Mouse (Mus musculus): ENCODE results near the gene Dut. TPM values are rescaled to one million over a fixed set of nuclear protein-coding genes. Genes with fewer than 3 reads are reported as not detected.

Gene Dut
- polyA plus RNA-seq, 1 experiment from 2014 or later = 97.6 TPM

DNA sequence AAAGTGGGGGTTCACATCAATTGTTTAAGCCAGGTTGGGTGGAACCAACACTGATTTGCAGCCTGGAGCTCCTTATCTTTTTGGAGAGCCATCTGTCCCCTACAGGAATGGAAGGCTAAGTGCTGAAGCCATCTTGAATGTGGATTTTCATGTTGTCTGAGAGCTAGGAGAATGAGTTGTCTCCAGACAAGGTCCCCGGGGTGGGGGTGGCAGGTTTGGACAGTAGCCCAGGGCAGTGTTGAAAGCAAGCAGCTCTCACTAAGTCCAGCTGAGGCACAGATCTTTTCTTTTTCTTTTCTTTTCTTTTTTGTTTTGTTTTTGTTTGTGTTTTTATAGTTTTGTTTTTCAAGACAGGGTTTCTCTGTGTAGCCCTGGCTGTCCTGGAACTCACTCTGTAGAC is 44.1 kb downstream of the Dut start:
- no peak for ATAC-seq (ENCODE audit: insufficient read depth, low FRiP score)
- H3K9ac ChIP-seq (ENCODE audit: low read length) = no peak overlapping the region
- H3K4me2 ChIP-seq (ENCODE audit: low read depth, low read length) = no peak overlapping the region
- no peaks in the 10 kb centered on the region for H3K4me1 ChIP-seq (ENCODE audit: control insufficient read depth, insufficient read depth, low read length)
- H3K9me3 ChIP-seq (replicated peaks; ENCODE audit: control insufficient read depth, low read length) = no peaks in the 10 kb centered on the region
- no peak overlapping the region for H3K27ac ChIP-seq (ENCODE audit: low read length)
- no peaks in the 10 kb centered on the region for H3K27me3 ChIP-seq (ENCODE audit: control insufficient read depth, insufficient read depth, low read length)
- 74% methylated on average over 1 of the region's 1 CpGs for WGBS
- H3K36me3 ChIP-seq (ENCODE audit: control insufficient read depth, insufficient read depth, low read length) = no peaks in the 10 kb centered on the region
- no peak overlapping the region for H3K4me3 ChIP-seq (replicated peaks; ENCODE audit: low read length)

DNA sequence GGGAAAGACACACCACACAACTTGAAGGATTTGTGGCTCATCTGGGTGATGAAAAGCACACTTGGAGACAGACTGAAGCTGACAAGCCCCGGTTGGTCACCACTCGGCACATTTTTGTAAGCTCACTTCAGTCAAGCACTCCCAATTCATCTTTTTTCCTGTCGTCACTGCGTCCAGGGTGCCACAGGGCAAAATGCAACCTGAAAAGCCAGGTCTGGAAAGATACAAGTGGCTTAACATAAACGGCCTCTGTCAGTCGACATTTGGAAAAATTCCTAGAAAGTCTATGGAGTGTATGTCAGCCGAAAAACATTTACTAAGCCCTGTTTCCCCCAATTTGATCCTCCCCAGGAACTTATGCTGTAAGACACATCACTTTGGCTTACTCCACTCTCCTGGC is 45.6 kb downstream of the Dut start:
- ATAC-seq (ENCODE audit: insufficient read depth, low FRiP score) = no peak
- H3K27ac ChIP-seq (ENCODE audit: low read length) = no peak overlapping the region
- no peak overlapping the region for H3K9ac ChIP-seq (ENCODE audit: low read length)
- no peak overlapping the region for H3K4me2 ChIP-seq (ENCODE audit: low read depth, low read length)
- no peaks in the 10 kb centered on the region for H3K36me3 ChIP-seq (ENCODE audit: control insufficient read depth, insufficient read depth, low read length)
- no peaks in the 10 kb centered on the region for H3K4me1 ChIP-seq (ENCODE audit: control insufficient read depth, insufficient read depth, low read length)
- H3K27me3 ChIP-seq (ENCODE audit: control insufficient read depth, insufficient read depth, low read length) = no peaks in the 10 kb centered on the region
- H3K9me3 ChIP-seq (replicated peaks; ENCODE audit: control insufficient read depth, low read length) = no peaks in the 10 kb centered on the region
- no peak overlapping the region for H3K4me3 ChIP-seq (replicated peaks; ENCODE audit: low read length)
- WGBS = 55% methylated on average over 7 of the region's 7 CpGs

DNA sequence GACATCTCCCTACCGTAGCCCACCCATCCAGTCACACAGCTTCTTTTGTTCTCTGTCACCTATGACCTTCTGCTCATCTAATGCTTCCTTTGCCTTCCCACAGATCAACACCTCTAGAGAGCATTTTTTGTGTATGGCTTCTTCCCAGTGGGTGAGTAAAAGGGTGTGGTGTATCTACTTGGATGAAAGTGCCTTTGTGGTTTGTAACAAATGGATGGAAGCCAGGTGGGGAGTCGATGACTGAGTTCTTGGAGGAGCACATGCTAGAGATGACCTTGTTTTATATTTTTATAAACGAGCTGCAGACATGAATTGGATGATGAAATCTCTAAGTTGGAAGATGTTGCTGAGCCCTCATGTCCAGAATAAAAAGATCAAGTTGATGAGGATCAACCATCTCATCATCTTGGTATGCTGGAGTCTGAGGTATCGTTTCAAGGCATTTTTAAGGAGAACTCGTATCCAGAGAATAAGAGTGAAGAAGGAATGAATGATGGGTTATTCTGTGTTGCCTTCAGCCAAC is 47.0 kb downstream of the Dut start:
- no peak for ATAC-seq (ENCODE audit: insufficient read depth, low FRiP score)
- H3K36me3 ChIP-seq (ENCODE audit: control insufficient read depth, insufficient read depth, low read length) = no peaks in the 10 kb centered on the region
- H3K4me2 ChIP-seq (ENCODE audit: low read depth, low read length) = no peak overlapping the region
- WGBS = 76% methylated on average over 5 of the region's 5 CpGs
- no peaks in the 10 kb centered on the region for H3K27me3 ChIP-seq (ENCODE audit: control insufficient read depth, insufficient read depth, low read length)
- no peaks in the 10 kb centered on the region for H3K9me3 ChIP-seq (replicated peaks; ENCODE audit: control insufficient read depth, low read length)
- H3K9ac ChIP-seq (ENCODE audit: low read length) = no peak overlapping the region
- no peak overlapping the region for H3K27ac ChIP-seq (ENCODE audit: low read length)
- H3K4me3 ChIP-seq (replicated peaks; ENCODE audit: low read length) = no peak overlapping the region
- H3K4me1 ChIP-seq (ENCODE audit: control insufficient read depth, insufficient read depth, low read length) = no peaks in the 10 kb centered on the region

DNA sequence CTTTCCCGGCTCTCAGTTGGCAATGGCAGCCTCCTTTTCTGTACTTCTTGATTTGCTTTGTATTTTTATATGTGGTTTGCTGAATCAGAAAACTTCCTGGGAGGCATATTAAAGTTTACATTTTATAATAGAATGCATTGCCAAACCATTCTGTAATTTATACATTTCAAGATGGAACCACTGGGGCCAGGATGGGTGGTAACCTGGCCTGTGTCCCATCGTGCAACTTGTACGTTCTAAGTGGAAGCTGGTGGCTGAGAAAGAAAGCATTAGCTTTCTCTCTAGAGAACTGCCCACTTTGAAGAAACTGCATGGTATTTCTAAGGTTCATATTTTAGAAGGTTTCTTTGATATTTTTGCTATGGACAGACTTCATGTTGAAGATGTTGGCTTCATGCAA is 48.5 kb downstream of the Dut start:
- WGBS = 68% methylated on average over 3 of the region's 3 CpGs
- ATAC-seq (ENCODE audit: insufficient read depth, low FRiP score) = no peak
- no peaks in the 10 kb centered on the region for H3K36me3 ChIP-seq (ENCODE audit: control insufficient read depth, insufficient read depth, low read length)
- H3K27ac ChIP-seq (ENCODE audit: low read length) = no peak overlapping the region
- no peaks in the 10 kb centered on the region for H3K27me3 ChIP-seq (ENCODE audit: control insufficient read depth, insufficient read depth, low read length)
- no peak overlapping the region for H3K9ac ChIP-seq (ENCODE audit: low read length)
- H3K9me3 ChIP-seq (replicated peaks; ENCODE audit: control insufficient read depth, low read length) = no peaks in the 10 kb centered on the region
- no peak overlapping the region for H3K4me2 ChIP-seq (ENCODE audit: low read depth, low read length)
- H3K4me3 ChIP-seq (replicated peaks; ENCODE audit: low read length) = no peak overlapping the region
- no peaks in the 10 kb centered on the region for H3K4me1 ChIP-seq (ENCODE audit: control insufficient read depth, insufficient read depth, low read length)

DNA sequence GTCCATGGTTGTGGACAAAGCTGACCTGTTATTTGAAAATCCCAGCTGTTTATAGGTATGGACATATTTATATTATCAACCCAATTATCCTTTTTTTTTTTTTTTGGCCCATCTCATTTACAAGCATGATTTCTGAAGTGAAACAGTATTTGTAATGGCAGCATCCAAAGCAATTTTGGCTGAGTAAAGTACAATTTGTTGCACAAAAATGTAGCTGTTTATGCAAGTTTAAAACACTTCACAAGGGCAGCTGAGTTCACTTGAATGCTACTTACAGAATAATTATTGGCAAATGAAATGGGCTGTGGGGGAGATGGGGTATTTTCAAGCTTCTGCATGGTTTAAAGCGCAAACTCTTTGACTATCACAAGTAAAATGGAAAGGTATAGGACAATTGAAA is 51.9 kb downstream of the Dut start:
- 94% methylated on average over 1 of the region's 1 CpGs for WGBS
- Histone ChIP-seq H3K9ac (ENCODE audit: low read length) (no peak overlapping the region), H3K4me1 (ENCODE audit: control insufficient read depth, insufficient read depth, low read length) (no peaks in the 10 kb centered on the region), H3K36me3 (ENCODE audit: control insufficient read depth, insufficient read depth, low read length) (no peaks in the 10 kb centered on the region; the same call in 1 of the 2 replicates), H3K4me3 (replicated peaks; ENCODE audit: low read length) (no peak overlapping the region), H3K27me3 (ENCODE audit: control insufficient read depth, insufficient read depth, low read length) (no peaks in the 10 kb centered on the region), H3K9me3 (replicated peaks; ENCODE audit: control insufficient read depth, low read length) (no peaks in the 10 kb centered on the region), H3K27ac (ENCODE audit: low read length) (no peak overlapping the region), H3K4me2 (ENCODE audit: low read depth, low read length) (no peak overlapping the region)
- ATAC-seq (ENCODE audit: insufficient read depth, low FRiP score) = no peak

DNA sequence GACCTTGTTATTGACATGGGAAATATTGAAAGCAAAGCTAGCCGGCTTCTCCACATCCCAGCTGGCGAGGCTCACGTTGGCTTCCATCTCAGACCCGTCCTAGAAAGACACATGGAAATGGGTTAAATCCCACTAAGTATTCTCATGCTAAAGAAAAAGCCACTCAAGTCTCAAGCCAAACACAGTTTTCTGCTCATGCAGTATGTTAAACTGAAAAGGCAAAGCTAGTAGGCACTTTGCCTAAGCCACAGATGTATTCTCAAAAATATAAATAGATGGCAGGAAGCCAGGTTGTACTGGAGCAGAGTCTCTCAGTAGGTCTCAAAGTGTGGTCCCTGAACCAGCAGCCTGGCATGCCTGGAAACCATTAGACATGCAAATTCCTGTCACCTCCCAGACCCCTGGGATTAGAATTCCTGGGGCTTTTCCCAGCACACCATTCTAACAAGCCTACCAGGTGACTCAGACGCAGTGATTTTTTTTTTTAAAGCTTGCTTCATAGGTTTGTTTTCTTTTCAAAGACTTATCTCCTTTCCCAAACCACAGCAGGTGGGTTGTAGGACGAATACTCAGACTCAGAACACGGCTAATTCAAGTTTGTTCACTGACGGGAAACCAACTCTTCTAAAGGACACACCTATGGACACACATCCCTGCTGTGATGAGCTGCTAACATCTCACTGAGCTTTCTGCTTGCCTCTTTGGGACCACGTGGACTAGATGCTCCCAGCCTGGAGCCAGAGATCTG is 55.1 kb downstream of the Dut start:
- Histone ChIP-seq H3K9ac (ENCODE audit: low read length) (no peak overlapping the region), H3K27me3 (ENCODE audit: control insufficient read depth, insufficient read depth, low read length) (no peaks in the 10 kb centered on the region), H3K9me3 (replicated peaks; ENCODE audit: control insufficient read depth, low read length) (no peaks in the 10 kb centered on the region), H3K36me3 (ENCODE audit: control insufficient read depth, insufficient read depth, low read length) (peaks cover 3% of the 10 kb centered on the region), H3K4me2 (ENCODE audit: low read depth, low read length) (no peak overlapping the region), H3K4me3 (replicated peaks; ENCODE audit: low read length) (no peak overlapping the region), H3K4me1 (ENCODE audit: control insufficient read depth, insufficient read depth, low read length) (no peaks in the 10 kb centered on the region), H3K27ac (ENCODE audit: low read length) (no peak overlapping the region)
- no peak for ATAC-seq (ENCODE audit: insufficient read depth, low FRiP score)
- 61% methylated on average over 9 of the region's 9 CpGs for WGBS

DNA sequence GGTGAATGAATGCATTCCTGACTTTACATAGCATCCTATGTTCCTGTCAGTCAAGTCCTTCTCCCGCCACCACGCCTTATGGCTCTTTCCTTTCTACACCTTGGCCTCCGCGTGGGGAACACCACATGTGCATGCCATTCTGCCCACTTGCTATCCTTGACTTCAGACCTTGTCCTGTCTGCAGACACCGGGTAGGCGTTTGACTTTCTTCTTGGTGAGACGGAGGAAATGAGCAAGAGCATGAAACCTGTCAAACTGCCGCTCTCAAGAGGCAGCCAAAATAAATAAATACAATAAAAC is 55.6 kb downstream of the Dut start:
- Histone ChIP-seq H3K36me3 (ENCODE audit: control insufficient read depth, insufficient read depth, low read length) (peaks cover 3% of the 10 kb centered on the region), H3K4me3 (replicated peaks; ENCODE audit: low read length) (no peak overlapping the region), H3K4me1 (ENCODE audit: control insufficient read depth, insufficient read depth, low read length) (no peaks in the 10 kb centered on the region), H3K27me3 (ENCODE audit: control insufficient read depth, insufficient read depth, low read length) (no peaks in the 10 kb centered on the region), H3K9ac (ENCODE audit: low read length) (no peak overlapping the region), H3K9me3 (replicated peaks; ENCODE audit: control insufficient read depth, low read length) (no peaks in the 10 kb centered on the region), H3K4me2 (ENCODE audit: low read depth, low read length) (no peak overlapping the region), H3K27ac (ENCODE audit: low read length) (no peak overlapping the region)
- ATAC-seq (ENCODE audit: insufficient read depth, low FRiP score) = no peak
- WGBS = 77% methylated on average over 8 of the region's 8 CpGs

DNA sequence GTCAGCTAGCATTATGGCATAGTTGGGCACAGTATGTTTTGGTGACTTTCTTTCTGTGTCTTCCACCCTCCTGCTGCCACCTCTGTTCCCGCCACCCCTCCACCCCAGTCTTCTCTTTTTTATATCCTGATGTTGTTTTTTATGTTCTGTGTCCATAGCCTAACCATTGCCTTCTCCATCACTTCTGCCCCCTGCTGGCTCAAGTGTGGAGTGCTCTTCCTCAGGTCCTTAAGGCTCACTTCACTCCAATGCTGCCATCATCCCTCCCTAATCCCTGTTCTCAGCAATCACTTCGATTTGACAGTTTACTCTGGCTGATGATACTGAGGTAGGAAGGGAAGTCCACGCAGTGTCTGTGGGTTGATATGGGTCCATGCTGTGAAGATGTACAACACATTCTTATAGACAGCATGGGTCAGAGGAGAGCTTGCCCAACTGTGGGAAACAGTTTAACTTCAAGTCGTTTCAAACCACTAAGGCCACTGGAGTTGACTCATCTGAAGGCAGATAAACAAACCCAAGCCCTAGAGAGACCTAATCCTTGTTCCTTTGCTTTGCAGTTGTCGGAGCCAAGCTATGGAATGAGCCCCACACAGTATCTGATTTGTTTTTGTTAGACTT is 56.9 kb downstream of the Dut start:
- H3K9ac ChIP-seq (ENCODE audit: low read length) = no peak overlapping the region
- WGBS = 73% methylated on average over 5 of the region's 5 CpGs
- H3K4me3 ChIP-seq (replicated peaks; ENCODE audit: low read length) = no peak overlapping the region
- no peaks in the 10 kb centered on the region for H3K27me3 ChIP-seq (ENCODE audit: control insufficient read depth, insufficient read depth, low read length)
- ATAC-seq (ENCODE audit: insufficient read depth, low FRiP score) = no peak
- peaks cover 8% of the 10 kb centered on the region for H3K36me3 ChIP-seq (ENCODE audit: control insufficient read depth, insufficient read depth, low read length)
- no peaks in the 10 kb centered on the region for H3K4me1 ChIP-seq (ENCODE audit: control insufficient read depth, insufficient read depth, low read length)
- no peaks in the 10 kb centered on the region for H3K9me3 ChIP-seq (replicated peaks; ENCODE audit: control insufficient read depth, low read length)
- H3K27ac ChIP-seq (ENCODE audit: low read length) = no peak overlapping the region
- no peak overlapping the region for H3K4me2 ChIP-seq (ENCODE audit: low read depth, low read length)

DNA sequence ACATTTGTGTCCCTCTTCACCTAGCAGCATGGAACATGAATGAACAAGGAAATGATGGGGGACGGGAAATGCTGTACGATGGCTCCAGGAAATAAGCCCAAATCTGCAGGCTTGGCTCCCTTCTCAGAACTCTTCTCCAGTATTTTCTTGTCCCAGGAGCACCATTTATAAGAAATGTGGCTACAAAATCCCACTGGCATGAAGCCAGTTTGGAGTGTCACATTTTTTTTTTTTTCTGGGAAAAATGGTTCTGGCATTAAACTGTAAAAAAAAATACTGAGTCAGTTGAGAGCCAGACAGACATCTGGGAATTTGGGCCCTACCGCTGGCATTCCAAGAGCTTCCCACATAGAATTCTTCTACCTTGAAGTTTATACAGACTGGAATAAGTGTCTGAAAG is 57.8 kb downstream of the Dut start:
- H3K9ac ChIP-seq (ENCODE audit: low read length) = no peak overlapping the region
- 70% methylated on average over 3 of the region's 3 CpGs for WGBS
- no peak overlapping the region for H3K4me2 ChIP-seq (ENCODE audit: low read depth, low read length)
- H3K27me3 ChIP-seq (ENCODE audit: control insufficient read depth, insufficient read depth, low read length) = no peaks in the 10 kb centered on the region
- H3K4me1 ChIP-seq (ENCODE audit: control insufficient read depth, insufficient read depth, low read length) = no peaks in the 10 kb centered on the region
- no peak overlapping the region for H3K27ac ChIP-seq (ENCODE audit: low read length)
- H3K36me3 ChIP-seq (ENCODE audit: control insufficient read depth, insufficient read depth, low read length) = peaks cover 13% of the 10 kb centered on the region
- no peak overlapping the region for H3K4me3 ChIP-seq (replicated peaks; ENCODE audit: low read length)
- ATAC-seq (ENCODE audit: insufficient read depth, low FRiP score) = no peak
- H3K9me3 ChIP-seq (replicated peaks; ENCODE audit: control insufficient read depth, low read length) = no peaks in the 10 kb centered on the region

Data from stomach, embryonic 16.5 days (tissue).